Mouse (Mus musculus): ENCODE measurements around the gene Abca9.

Abca9 gene

DNA sequence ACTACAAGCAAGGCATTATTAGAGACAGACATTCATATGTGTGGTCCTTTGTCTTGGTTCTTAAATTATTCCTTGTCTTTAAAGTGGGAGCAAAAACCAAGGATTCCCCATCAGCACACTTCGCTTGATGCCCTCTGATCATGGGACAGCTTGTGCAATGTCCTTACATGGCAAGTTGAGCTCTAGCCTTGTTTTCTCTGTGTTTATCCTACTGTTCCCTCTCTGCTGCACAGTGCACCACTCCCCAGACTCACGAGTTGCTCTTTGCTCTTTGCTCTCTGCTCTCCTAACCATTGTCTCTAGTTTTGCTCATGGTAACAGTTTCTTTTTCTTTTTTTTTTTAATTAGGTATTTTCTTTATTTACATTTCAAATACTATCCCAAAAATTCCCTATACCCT lies 107.9 kb downstream of the Abca9 start:
- no peak for DNase-seq

- DNase-seq = no peak
Measured at GRCm38 (mm10) chr11:110053681-110054080, 114.3 kb downstream of the Abca9 start.

Data from spleen, adult 18-20 months (tissue).